Mouse (Mus musculus) forebrain, embryonic 15.5 days (tissue): Measurements from ENCODE around the gene Rbfox1. TPM values are rescaled to one million over a fixed set of nuclear protein-coding genes. Genes with fewer than 3 reads are reported as not detected.

Experiments used
- ATAC-seq: fragments of 200-750 bp; cut with Nextera tagmentation; replicated peaks from 2 replicates; pipeline ENCODE4 v1.8.0; 2017; ENCODE audit warnings: mild to moderate bottlenecking, moderate TSS enrichment, moderate library complexity
- H3K27ac ChIP-seq: fragments of 300-500 bp; sonication (generic); replicated peaks from 2 replicates; pipeline ENCODE4 v1.5.1; 2015; ENCODE audit warnings: mild to moderate bottlenecking, inconsistent platforms
- H3K27me3 ChIP-seq: fragments of 300-500 bp; sonication (generic); 2 replicates; pipeline ENCODE4 v1.6.1; 2015; ENCODE audit warnings: inconsistent platforms
- H3K36me3 ChIP-seq: fragments of 300-500 bp; sonication (generic); 2 replicates; pipeline ENCODE4 v1.6.1; 2015; ENCODE audit warnings: mild to moderate bottlenecking, inconsistent platforms
- H3K4me1 ChIP-seq: fragments of 300-500 bp; sonication (generic); 2 replicates; pipeline ENCODE4 v1.6.1; 2015; ENCODE audit warnings: inconsistent platforms
- H3K4me2 ChIP-seq: fragments of 300-500 bp; sonication (generic); replicated peaks from 2 replicates; pipeline ENCODE4 v1.6.1; 2015; ENCODE audit warnings: mild to moderate bottlenecking, inconsistent platforms
- H3K4me3 ChIP-seq: fragments of 300-500 bp; sonication (generic); 2 replicates; pipeline ENCODE4 v1.5.1; 2015; ENCODE audit warnings: mild to moderate bottlenecking, inconsistent platforms
- H3K9ac ChIP-seq: fragments of 300-500 bp; sonication (generic); replicated peaks from 2 replicates; pipeline ENCODE4 v1.6.1; 2015; ENCODE audit warnings: mild to moderate bottlenecking, inconsistent platforms
- H3K9me3 ChIP-seq: fragments of 300-500 bp; sonication (generic); 2 replicates; pipeline ENCODE4 v1.6.1; 2016; ENCODE audit warnings: inconsistent platforms
- WGBS: fragments of 180-500 bp; shearing (Covaris S2); methylation state at CpG from one replicate; pipeline ENCODE4 v1.1.7; 2015; ENCODE audit warnings: mixed read lengths; 5-methylcytosine and 5-hydroxymethylcytosine counted together
- polyA plus RNA-seq: library from polyadenylated mRNA; unstranded; fragments of >200 nt; fragmentation: Nextera tagmentation; extraction: Ambion mirVana; gene quantifications from 2 replicates; pipeline ENCODE4 v1.2.1, GENCODE M21; 2015

The Rbfox1 gene
- polyA plus RNA-seq, 1 experiment from 2014 or later, result 173 TPM

DNA sequence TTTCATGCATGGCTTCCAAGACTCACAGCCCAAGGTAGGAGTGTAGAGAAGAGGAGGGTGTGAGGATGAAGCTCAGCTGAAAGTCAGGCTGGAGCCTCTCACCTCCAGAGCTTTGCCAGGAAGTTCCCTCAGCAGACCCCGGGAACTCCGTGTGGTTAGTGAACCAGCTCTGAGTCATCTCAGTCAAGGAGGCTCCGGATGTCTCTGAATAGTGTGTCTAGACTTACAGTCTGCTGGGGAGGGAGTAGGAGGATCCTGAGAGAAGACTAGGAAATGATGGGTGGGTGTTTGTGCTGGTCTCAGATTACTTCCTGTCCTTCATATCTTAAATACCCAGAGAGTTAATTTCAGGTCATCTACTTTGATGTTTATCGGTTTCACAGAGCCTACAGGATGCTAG, 1004.1 kb downstream of the Rbfox1 start:
- Histone ChIP-seq H3K36me3 (no peaks in the 10 kb centered on the region), H3K9ac (no peak overlapping the region), H3K9me3 (no peaks in the 10 kb centered on the region), H3K27me3 (no peaks in the 10 kb centered on the region), H3K4me1 (0 out of 2 replicates have a peak, but pooled peaks cover 2% of the 10 kb centered on the region), H3K4me3 (no peak overlapping the region), H3K4me2 (no peak overlapping the region), H3K27ac (no peak overlapping the region)
- WGBS, result 89% methylated on average over 4 of the region's 4 CpGs
- no peak for ATAC-seq

DNA sequence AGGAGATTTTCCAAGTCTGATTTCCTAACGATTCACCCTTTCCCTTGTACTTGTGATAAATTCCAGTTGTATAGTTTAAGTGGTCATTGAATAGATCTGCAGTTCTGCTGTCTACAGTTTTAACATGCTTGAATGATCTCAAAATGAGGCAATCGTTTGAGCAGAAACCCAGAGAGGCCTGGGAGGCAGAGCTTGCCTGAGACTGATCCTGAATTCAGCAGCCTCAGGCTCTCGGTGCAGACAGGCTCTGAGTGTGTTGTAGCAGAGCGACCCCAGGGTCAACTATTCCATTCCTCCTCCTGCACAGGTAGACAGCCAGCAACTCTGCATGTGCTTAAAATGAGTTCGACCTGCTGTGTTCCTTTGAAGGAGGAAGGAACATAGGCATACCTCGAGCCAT, 1012.6 kb downstream of the Rbfox1 start:
- WGBS, result 29% methylated on average over 6 of the region's 6 CpGs
- H3K27ac ChIP-seq, result no peak overlapping the region
- H3K4me1 ChIP-seq, result no peaks in the 10 kb centered on the region
- no peak overlapping the region for H3K4me2 ChIP-seq
- ATAC-seq, result no peak
- H3K4me3 ChIP-seq, result no peak overlapping the region
- no peaks in the 10 kb centered on the region for H3K36me3 ChIP-seq
- no peaks in the 10 kb centered on the region for H3K27me3 ChIP-seq
- H3K9ac ChIP-seq, result no peak overlapping the region
- H3K9me3 ChIP-seq, result no peaks in the 10 kb centered on the region

DNA sequence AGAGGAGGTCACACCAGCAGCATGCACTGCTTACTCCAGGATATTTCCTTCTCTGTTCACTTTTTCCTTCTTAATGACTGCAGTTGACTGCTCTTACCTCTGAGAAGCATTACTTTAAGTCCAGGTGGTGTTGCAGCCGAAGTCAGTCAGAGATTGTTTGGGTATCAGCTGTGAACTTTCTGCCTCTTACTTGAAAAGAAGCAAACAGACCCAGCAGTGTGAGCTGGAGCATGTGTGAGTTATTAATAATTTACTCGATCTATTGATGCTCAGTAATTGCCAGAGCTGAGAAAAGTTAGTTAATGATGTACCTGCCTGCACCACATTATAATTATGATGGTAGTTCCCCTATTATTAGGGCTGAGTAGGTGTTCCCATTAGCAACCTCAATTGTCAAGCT, 1014.9 kb downstream of the Rbfox1 start:
- H3K27ac ChIP-seq, result no peak overlapping the region
- H3K4me1 ChIP-seq, result no peaks in the 10 kb centered on the region
- WGBS, result 54% methylated on average over 2 of the region's 2 CpGs
- H3K9ac ChIP-seq, result no peak overlapping the region
- ATAC-seq, result no peak
- no peak overlapping the region for H3K4me3 ChIP-seq
- H3K4me2 ChIP-seq, result no peak overlapping the region
- no peaks in the 10 kb centered on the region for H3K9me3 ChIP-seq
- H3K36me3 ChIP-seq, result no peaks in the 10 kb centered on the region
- H3K27me3 ChIP-seq, result no peaks in the 10 kb centered on the region

DNA sequence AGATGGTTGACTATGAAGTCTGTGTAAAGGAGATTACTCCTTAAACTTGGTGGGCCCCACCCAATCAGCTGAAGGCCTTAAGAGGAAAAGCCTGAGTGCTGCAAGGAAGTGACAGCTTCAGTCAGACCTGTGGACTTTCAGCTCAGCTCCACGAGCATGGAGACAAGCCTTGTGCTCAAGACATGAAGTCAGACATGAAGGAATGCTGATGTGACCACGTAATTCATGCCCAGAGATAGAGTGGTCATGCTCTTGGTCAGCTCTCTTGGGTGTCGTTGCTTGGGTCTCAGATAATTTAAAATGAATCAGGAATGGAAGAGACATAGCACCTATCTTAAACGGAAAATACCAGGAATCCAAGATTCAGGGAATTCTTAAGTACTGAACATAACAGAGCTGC, 1019.8 kb downstream of the Rbfox1 start:
- WGBS, result 83% methylated on average over 4 of the region's 4 CpGs
- Histone ChIP-seq H3K27ac (no peak overlapping the region), H3K36me3 (no peaks in the 10 kb centered on the region), H3K4me3 (no peak overlapping the region), H3K4me2 (no peak overlapping the region), H3K27me3 (no peaks in the 10 kb centered on the region), H3K9ac (no peak overlapping the region), H3K4me1 (peaks cover 19% of the 10 kb centered on the region), H3K9me3 (no peaks in the 10 kb centered on the region)
- ATAC-seq, result no peak

DNA sequence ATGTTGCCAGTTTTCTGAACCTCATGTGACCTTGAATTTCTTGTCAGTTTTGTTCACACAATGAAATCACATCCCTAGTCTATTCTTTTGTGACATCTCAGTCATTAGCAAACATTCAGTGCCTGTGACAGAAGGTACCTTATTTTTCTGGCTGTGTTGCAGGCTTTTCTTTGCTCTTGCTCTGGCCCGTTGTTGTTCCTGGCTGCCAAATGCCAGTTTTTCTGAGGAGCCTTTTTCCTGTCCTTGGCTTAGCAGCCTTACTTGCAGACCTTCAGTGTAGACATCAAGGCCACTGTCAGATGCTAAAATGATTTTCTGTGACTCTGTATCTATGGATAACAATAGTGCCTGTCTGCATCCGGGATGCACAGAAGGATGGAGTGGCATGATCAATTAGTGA, 1020.8 kb downstream of the Rbfox1 start:
- Histone ChIP-seq H3K27me3 (no peaks in the 10 kb centered on the region), H3K4me3 (no peak overlapping the region), H3K4me2 (no peak overlapping the region), H3K4me1 (peaks cover 19% of the 10 kb centered on the region), H3K9ac (no peak overlapping the region), H3K36me3 (no peaks in the 10 kb centered on the region), H3K9me3 (no peaks in the 10 kb centered on the region), H3K27ac (peak overlapping the region; percentile 20; the same call in 1 of the 2 replicates)
- 44% methylated on average over 2 of the region's 2 CpGs for WGBS
- ATAC-seq, result no peak

DNA sequence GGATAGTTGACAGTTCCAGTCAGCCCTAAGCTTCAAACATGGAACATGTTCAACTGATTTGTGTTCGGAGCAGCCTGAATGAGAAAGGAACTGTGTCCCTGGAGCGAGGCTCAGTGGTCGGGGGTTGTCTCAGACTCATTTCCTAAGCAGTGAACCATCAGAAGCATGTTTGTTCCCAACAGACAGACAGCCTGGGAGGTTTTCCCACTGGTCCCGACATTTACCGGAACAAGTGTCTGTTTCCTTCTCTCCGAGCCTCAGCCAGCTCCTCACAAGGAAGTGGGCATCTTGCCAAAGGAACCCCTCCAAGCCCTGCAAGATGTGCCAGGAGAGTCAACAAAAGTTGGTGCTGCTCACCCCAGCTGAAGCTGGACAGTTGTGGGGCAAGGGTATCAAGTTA, 1022.4 kb downstream of the Rbfox1 start:
- no peak overlapping the region for H3K9ac ChIP-seq
- 32% methylated on average over 6 of the region's 6 CpGs for WGBS
- no peak; the same call in 1 of the 2 replicates for ATAC-seq

DNA sequence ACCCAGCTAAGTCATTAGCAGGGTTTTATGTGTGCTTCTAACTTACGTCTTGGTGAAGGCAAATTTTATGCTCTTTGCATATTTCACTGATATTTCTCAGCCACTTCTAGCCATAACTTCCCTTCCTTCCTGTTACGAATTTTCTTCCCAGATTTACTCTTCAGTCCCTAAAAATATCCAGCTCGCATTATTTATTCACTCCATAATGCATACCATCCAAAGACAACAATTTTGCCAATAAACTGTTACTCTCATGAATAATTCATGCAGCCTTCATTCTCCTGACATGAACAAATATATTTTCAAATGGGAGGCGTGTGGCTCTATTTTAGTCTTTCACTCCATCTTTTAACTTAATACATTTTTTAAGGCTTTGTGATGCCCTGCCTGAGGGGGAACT, 1029.4 kb downstream of the Rbfox1 start:
- WGBS, result 51% methylated on average over 4 of the region's 4 CpGs

More for the DNA sequence above, 1022.4 kb downstream of the Rbfox1 start:
- Histone ChIP-seq H3K4me2 (no peak overlapping the region), H3K4me1 (peaks cover 19% of the 10 kb centered on the region), H3K4me3 (no peak overlapping the region), H3K27me3 (no peaks in the 10 kb centered on the region), H3K27ac (0 out of 2 replicates have a peak overlapping the region, but pooled peaks have one; percentile 8), H3K36me3 (no peaks in the 10 kb centered on the region), H3K9me3 (no peaks in the 10 kb centered on the region)

DNA sequence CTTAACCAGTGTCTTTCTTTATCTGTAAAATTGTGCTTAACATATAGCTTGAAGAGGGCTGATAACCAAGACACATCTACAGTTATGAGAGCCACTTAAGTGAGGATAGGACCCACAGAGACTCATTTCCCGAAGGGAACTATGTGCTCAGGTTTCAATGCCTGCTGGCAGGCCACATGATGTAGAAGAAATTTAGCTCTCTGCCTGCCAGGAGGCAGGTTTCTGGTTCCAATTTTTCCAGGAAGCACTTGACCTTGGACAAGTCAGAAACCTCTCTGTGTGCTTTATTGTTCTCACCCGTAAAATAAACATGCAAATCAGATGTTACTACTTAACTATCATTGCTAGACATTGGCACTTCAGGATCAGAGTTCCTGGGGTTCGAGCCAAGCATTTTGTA, 1033.5 kb downstream of the Rbfox1 start:
- H3K4me3 ChIP-seq, result no peak overlapping the region
- no peak overlapping the region for H3K27ac ChIP-seq
- no peak overlapping the region for H3K9ac ChIP-seq
- H3K36me3 ChIP-seq, result no peaks in the 10 kb centered on the region
- peaks cover 11% of the 10 kb centered on the region for H3K4me1 ChIP-seq
- ATAC-seq, result no peak
- no peaks in the 10 kb centered on the region for H3K9me3 ChIP-seq
- H3K4me2 ChIP-seq, result no peak overlapping the region
- WGBS, result 66% methylated on average over 3 of the region's 3 CpGs
- H3K27me3 ChIP-seq, result no peaks in the 10 kb centered on the region

More for the DNA sequence above, 1029.4 kb downstream of the Rbfox1 start:
- Histone ChIP-seq H3K4me1 (peaks cover 11% of the 10 kb centered on the region), H3K27ac (no peak overlapping the region), H3K36me3 (no peaks in the 10 kb centered on the region), H3K27me3 (no peaks in the 10 kb centered on the region), H3K9ac (no peak overlapping the region), H3K9me3 (no peaks in the 10 kb centered on the region), H3K4me3 (no peak overlapping the region), H3K4me2 (no peak overlapping the region)
- 0 out of 2 replicates have a peak, but pooled peaks have one; percentile 48 for ATAC-seq

DNA sequence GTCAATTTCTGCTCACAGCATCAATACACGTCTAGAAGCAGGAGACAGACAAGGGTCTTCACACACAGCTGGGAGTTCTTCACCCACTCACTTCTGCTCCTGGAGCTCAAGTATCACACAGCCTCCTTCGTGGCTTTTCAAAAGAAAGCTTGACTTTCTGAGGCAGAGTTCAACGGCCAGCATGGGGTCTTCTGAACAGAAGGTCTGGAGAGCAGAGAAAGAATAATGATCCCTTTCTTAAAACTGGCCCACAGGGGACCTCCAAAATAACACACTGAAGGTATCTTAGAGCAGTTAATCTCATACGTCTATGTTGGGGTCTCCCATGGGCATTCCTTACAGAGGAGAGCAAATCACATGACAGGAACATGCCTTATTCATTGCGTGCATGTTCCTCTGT, 1034.5 kb downstream of the Rbfox1 start:
- Histone ChIP-seq H3K9me3 (no peaks in the 10 kb centered on the region), H3K4me1 (peaks cover 8% of the 10 kb centered on the region), H3K4me3 (no peak overlapping the region), H3K27me3 (no peaks in the 10 kb centered on the region), H3K4me2 (no peak overlapping the region), H3K36me3 (no peaks in the 10 kb centered on the region), H3K9ac (no peak overlapping the region), H3K27ac (no peak overlapping the region)
- 31% methylated on average over 5 of the region's 5 CpGs for WGBS
- no peak for ATAC-seq

DNA sequence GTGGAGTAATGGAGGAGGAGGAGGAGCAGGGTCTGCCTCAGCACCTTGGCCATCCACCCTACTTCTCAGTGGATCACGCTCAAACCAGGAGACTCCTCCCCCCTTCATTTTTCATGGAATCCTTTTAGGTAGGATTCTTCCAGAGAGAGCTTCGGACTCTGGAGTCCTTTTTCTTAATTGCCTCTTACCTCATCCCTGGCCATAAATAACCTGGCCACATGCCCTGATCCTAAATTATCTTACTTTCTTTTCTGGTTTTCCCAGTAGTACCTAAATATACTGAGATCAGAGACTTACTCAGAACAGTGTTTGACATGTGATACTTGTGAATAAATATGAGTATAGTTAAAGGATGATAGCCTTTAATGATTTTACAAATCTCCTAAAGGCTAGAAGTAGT, 1042.5 kb downstream of the Rbfox1 start:
- ATAC-seq, result no peak
- no peak overlapping the region for H3K4me2 ChIP-seq
- H3K36me3 ChIP-seq, result no peaks in the 10 kb centered on the region
- H3K9me3 ChIP-seq, result no peaks in the 10 kb centered on the region
- H3K9ac ChIP-seq, result no peak overlapping the region
- no peak overlapping the region for H3K4me3 ChIP-seq
- H3K27me3 ChIP-seq, result no peaks in the 10 kb centered on the region
- 68% methylated on average over 2 of the region's 2 CpGs for WGBS
- no peaks in the 10 kb centered on the region for H3K4me1 ChIP-seq
- H3K27ac ChIP-seq, result no peak overlapping the region

DNA sequence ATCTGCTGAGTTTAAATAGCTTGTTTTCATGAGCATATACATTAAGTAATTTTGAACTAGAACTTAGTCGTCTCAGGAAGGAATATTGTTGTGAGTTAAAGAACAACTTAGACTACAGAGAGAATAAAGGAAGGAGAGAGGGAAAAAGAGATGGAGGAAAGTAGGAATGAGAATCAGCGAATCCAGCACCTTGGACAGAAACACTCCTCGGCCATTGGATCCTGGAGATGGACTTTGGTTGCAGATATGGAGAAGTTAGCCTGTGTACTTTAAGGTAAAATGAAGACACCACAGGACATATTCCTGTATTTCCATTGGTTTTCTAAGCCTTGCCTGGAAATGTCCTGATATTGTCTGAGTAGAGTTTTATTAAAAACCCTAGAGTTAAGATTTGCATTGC, 1045.6 kb downstream of the Rbfox1 start:
- Histone ChIP-seq H3K9ac (no peak overlapping the region), H3K9me3 (no peaks in the 10 kb centered on the region)

DNA sequence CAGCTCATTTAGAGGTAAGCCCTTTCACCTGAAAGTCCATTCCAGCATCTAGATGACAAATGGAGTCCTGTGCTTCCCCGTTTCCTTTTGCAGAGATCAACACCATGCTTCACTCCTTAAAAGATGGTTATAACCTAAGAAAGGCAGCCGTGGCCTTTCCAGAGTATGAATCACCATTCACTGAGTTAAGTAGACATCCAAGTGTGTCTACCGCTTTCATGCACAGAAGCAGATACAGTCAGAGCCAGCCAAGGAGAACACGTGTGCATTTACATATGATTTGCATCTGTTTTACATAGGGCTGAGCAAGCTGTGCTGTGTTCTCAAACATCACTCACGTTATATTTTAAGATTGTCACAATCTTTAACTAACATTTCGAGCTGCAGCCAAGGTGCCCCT, 1061.0 kb downstream of the Rbfox1 start:
- no peak overlapping the region for H3K4me2 ChIP-seq
- peak overlapping the region; percentile 62 for H3K27ac ChIP-seq
- no peak overlapping the region for H3K4me3 ChIP-seq
- ATAC-seq, result peak; percentile 95
- H3K9ac ChIP-seq, result no peak overlapping the region
- 0 out of 2 replicates have a peak, but pooled peaks cover 6% of the 10 kb centered on the region for H3K27me3 ChIP-seq
- WGBS, result 39% methylated on average over 6 of the region's 6 CpGs
- H3K9me3 ChIP-seq, result no peaks in the 10 kb centered on the region
- H3K36me3 ChIP-seq, result no peaks in the 10 kb centered on the region
- H3K4me1 ChIP-seq, result peaks cover 17% of the 10 kb centered on the region

More for the DNA sequence above, 1045.6 kb downstream of the Rbfox1 start:
- Histone ChIP-seq H3K4me2 (no peak overlapping the region), H3K4me1 (no peaks in the 10 kb centered on the region), H3K36me3 (no peaks in the 10 kb centered on the region), H3K27ac (no peak overlapping the region), H3K27me3 (no peaks in the 10 kb centered on the region), H3K4me3 (no peak overlapping the region)
- ATAC-seq, result no peak
- 52% methylated on average over 3 of the region's 3 CpGs for WGBS

DNA sequence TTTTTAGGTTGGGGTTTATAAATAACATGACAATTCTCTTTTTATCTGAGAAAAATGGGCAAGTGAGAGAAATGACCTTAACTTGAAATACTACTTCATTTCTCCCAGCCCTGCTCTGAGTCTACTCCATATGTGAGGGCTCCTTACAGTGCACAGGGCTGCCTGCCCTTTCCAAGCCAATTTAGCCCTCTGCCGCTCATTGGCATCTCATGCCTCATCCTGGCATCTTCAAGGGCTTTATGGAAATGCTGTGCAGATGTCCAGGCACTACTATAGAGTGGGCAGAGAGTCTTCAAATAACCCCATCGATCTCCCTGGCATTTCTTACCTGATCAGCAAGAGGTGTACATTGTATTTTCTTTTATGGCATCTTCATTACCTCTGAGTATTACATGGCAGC, 1064.5 kb downstream of the Rbfox1 start:
- no peaks in the 10 kb centered on the region for H3K36me3 ChIP-seq
- H3K27ac ChIP-seq, result no peak overlapping the region
- no peaks in the 10 kb centered on the region for H3K9me3 ChIP-seq
- no peak overlapping the region for H3K4me2 ChIP-seq
- 84% methylated on average over 2 of the region's 2 CpGs for WGBS
- H3K27me3 ChIP-seq, result peaks cover 6% of the 10 kb centered on the region; the same call in 1 of the 2 replicates
- no peak overlapping the region for H3K9ac ChIP-seq
- peaks cover 17% of the 10 kb centered on the region for H3K4me1 ChIP-seq
- ATAC-seq, result no peak
- H3K4me3 ChIP-seq, result no peak overlapping the region
